Comparison of ENCODE assay signal across 12 mouse cellular contexts in genomic region chr3:79947736-79948135, GRCm38 (mm10).
DNase-seq lines count a peak whose midpoint lies in the region; ATAC-seq lines count a peak whose summit lies in the region.
"Had no signal": no experiment of that assay in that cellular context is flagged by ENCODE, and none has a peak within 500 bp of the region (broad histone marks: within the 10 kb centered on the region; RNA-seq: fewer than 3 reads in every experiment).

No protein-coding gene starts in this region.

- no peak for ATAC-seq in heart, embryonic 16.5 days (replicated peaks; ENCODE audit: extremely low read depth, insufficient read depth, low FRiP score)
- no peak for ATAC-seq in CD4-positive, CD25-positive, alpha-beta regulatory T cell, adult 4 months

- H3K9ac ChIP-seq in heart, embryonic 16.5 days (ENCODE audit: low read length) = no peak overlapping the region
- H3K9ac ChIP-seq: embryonic facial prominence, embryonic 12.5 days; hindbrain, embryonic 15.5 days had no signal

- intact Hi-C loops in left cerebral cortex, postnatal 36 days (cut with DNase I) = no loop called here

- peaks cover 13% of the 10 kb centered on the region for H3K4me1 ChIP-seq in brown adipose tissue, adult 24 weeks (ENCODE audit: control insufficient read depth, insufficient read depth, insufficient read length, low read length)
- peaks cover 6% of the 10 kb centered on the region for H3K4me1 ChIP-seq in heart, embryonic 16.5 days (ENCODE audit: control insufficient read depth, insufficient read depth, low read length)
- H3K4me1 ChIP-seq: embryonic facial prominence, embryonic 12.5 days; hindbrain, embryonic 15.5 days had no signal

- H3K9me3 ChIP-seq in heart, embryonic 16.5 days (replicated peaks; ENCODE audit: control insufficient read depth, low read length) = no peaks in the 10 kb centered on the region; the same call in 1 of the 2 replicates
- H3K9me3 ChIP-seq: embryonic facial prominence, embryonic 12.5 days; G1E; hindbrain, embryonic 15.5 days had no signal

- H3K4me2 ChIP-seq in heart, embryonic 16.5 days (ENCODE audit: low read depth, low read length) = no peak overlapping the region
- H3K4me2 ChIP-seq: embryonic facial prominence, embryonic 12.5 days; hindbrain, embryonic 15.5 days; liver, embryonic 11.5 days had no signal

- peak; percentile 9 for DNase-seq in 3134 (ENCODE audit: extremely low read depth, insufficient read length, low spot score)
- DNase-seq in kidney, postnatal 36 days = peak; percentile 30 to 63
- DNase-seq in left cerebral cortex, postnatal 36 days (ENCODE audit: low spot score in 2 of 2) = no peak
- DNase-seq in frontal cortex, postnatal 14 days (ENCODE audit: low spot score in 2 of 2) = no peak
- DNase-seq in layer of hippocampus, postnatal 14 days (ENCODE audit: low spot score in 2 of 2) = no peak

- H3K27me3 ChIP-seq in heart, embryonic 16.5 days (ENCODE audit: control insufficient read depth, insufficient read depth, low read length) = no peaks in the 10 kb centered on the region
- H3K27me3 ChIP-seq: embryonic facial prominence, embryonic 12.5 days; hindbrain, embryonic 15.5 days had no signal

- H3K36me3 ChIP-seq in heart, embryonic 16.5 days (ENCODE audit: control insufficient read depth, insufficient read depth) = 0 out of 2 replicates have a peak, but pooled peaks cover 1% of the 10 kb centered on the region
- H3K36me3 ChIP-seq: embryonic facial prominence, embryonic 12.5 days; hindbrain, embryonic 15.5 days had no signal

- 26% methylated on average over 1 of the region's 1 CpGs for WGBS in heart, embryonic 16.5 days

- H3K4me3 ChIP-seq in brown adipose tissue, adult 24 weeks (ENCODE audit: insufficient read depth, low read depth, low read length) = no peak overlapping the region
- H3K4me3 ChIP-seq in heart, embryonic 16.5 days (ENCODE audit: low read length) = no peak overlapping the region
- H3K4me3 ChIP-seq: embryonic facial prominence, embryonic 12.5 days; hindbrain, embryonic 15.5 days had no signal

- H3K27ac ChIP-seq in brown adipose tissue, adult 24 weeks (replicated peaks; ENCODE audit: low read depth, low read length) = peak overlapping the region; percentile 45; the same call in 1 of the 2 replicates
- H3K27ac ChIP-seq in heart, embryonic 16.5 days (ENCODE audit: low read length) = peak overlapping the region; percentile 56
- H3K27ac ChIP-seq: embryonic facial prominence, embryonic 12.5 days; hindbrain, embryonic 15.5 days had no signal

Comparison
In these comparisons a context has a peak if more than half of its experiments do, and no peak if none do; other contexts are left out.
1. DNase-seq: peak in 3134 (single experiment) and kidney, postnatal 36 days (2 of 2); none in left cerebral cortex, postnatal 36 days (0 of 2), frontal cortex, postnatal 14 days (0 of 2) and layer of hippocampus, postnatal 14 days (0 of 2).